Mouse (Mus musculus) hindbrain, embryonic 15.5 days (tissue): ENCODE data around the gene Atf7ip. TPM values are rescaled to one million over a fixed set of nuclear protein-coding genes. Genes with fewer than 3 reads are reported as not detected.

Experiments used
- ATAC-seq: fragments of 200-750 bp; cut with Nextera tagmentation; 2 replicates; pipeline ENCODE4 v1.8.0; 2017; ENCODE audit warnings: low read depth, moderate number of reproducible peaks, moderate TSS enrichment; ENCODE audit not compliant: low FRiP score
- H3K27ac ChIP-seq: fragments of 300-500 bp; sonication (generic); replicated peaks from 2 replicates; pipeline ENCODE4 v1.5.1; 2015; ENCODE audit warnings: mild to moderate bottlenecking, inconsistent platforms
- H3K27me3 ChIP-seq: fragments of 300-500 bp; sonication (generic); 2 replicates; pipeline ENCODE4 v1.6.1; 2015; ENCODE audit warnings: control low read depth, inconsistent platforms
- H3K36me3 ChIP-seq: fragments of 300-500 bp; sonication (generic); 2 replicates; pipeline ENCODE4 v1.6.1; 2015; ENCODE audit warnings: control low read depth, inconsistent platforms
- H3K4me1 ChIP-seq: fragments of 300-500 bp; sonication (generic); replicated peaks from 2 replicates; pipeline ENCODE4 v1.6.1; 2015; ENCODE audit warnings: control low read depth, inconsistent platforms
- H3K4me2 ChIP-seq: fragments of 300-500 bp; sonication (generic); 2 replicates; pipeline ENCODE4 v1.6.1; 2015; ENCODE audit warnings: moderate library complexity, mild to moderate bottlenecking, inconsistent platforms
- H3K4me3 ChIP-seq: fragments of 300-500 bp; sonication (generic); 2 replicates; pipeline ENCODE4 v1.5.1; 2015; ENCODE audit warnings: mild to moderate bottlenecking, inconsistent platforms
- H3K9ac ChIP-seq: fragments of 300-500 bp; sonication (generic); 2 replicates; pipeline ENCODE4 v1.6.1; 2015; ENCODE audit warnings: inconsistent platforms
- H3K9me3 ChIP-seq: fragments of 300-500 bp; sonication (generic); 2 replicates; pipeline ENCODE4 v1.6.1; 2016; ENCODE audit warnings: control low read depth, inconsistent platforms
- WGBS: fragments of 180-500 bp; shearing (Covaris S2); methylation state at CpG from one replicate; pipeline ENCODE4 v1.1.7; 2015; 5-methylcytosine and 5-hydroxymethylcytosine counted together
- polyA plus RNA-seq: library from polyadenylated mRNA; unstranded; fragments of >200 nt; fragmentation: Nextera tagmentation; extraction: Ambion mirVana; gene quantifications from 2 replicates; pipeline ENCODE4 v1.2.1, GENCODE M21; 2015

The Atf7ip gene
- polyA plus RNA-seq, 1 experiment from 2014 or later = 36.1 TPM

DNA sequence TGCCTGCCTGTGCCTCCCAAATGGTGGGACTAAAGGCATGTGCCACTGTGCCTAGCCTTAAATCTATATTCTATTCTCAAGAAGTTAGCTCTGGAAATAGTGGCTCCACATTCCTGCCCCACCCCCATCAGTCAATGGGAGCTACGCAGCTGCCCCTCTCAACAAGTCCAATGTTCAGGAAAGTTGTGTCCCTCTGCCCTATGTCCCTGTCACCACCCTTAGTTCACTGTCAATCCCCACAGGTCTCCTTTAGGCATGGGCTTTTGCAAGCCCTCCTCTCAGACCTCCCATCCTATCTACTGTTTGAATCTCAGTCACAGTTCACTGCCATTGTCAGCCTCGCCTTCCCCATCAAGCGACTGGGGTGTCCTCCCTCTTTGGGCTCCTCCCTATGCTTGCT lies 127.2 kb downstream of the Atf7ip start:
- H3K9me3 ChIP-seq = no peaks in the 10 kb centered on the region
- no peak for ATAC-seq
- H3K9ac ChIP-seq = no peak overlapping the region
- no peaks in the 10 kb centered on the region for H3K36me3 ChIP-seq
- H3K4me3 ChIP-seq = no peak overlapping the region
- 89% methylated on average over 3 of the region's 3 CpGs for WGBS
- H3K27me3 ChIP-seq = no peaks in the 10 kb centered on the region
- no peak overlapping the region for H3K4me2 ChIP-seq
- H3K27ac ChIP-seq = no peak overlapping the region
- H3K4me1 ChIP-seq = no peaks in the 10 kb centered on the region

DNA sequence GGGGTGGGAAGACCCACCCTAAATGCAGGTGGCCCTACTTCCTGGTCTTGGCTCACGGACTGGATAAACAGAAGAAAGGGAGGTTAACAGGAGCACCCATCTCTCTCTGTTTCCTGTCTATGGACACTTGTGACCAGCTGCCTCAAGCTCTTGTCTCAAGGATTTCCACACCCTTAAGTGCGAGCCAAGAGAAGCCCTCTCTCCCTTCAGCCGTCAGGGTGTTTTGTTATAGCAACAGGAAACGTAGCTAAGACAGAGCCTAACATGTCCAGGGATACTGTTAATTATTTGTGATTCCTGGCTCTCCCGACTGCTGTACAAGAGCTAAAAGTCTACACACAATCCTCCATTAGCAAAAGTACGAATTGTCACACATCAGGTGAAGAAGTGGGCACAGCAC lies 127.8 kb downstream of the Atf7ip start:
- no peaks in the 10 kb centered on the region for H3K36me3 ChIP-seq
- no peak for ATAC-seq
- no peak overlapping the region for H3K9ac ChIP-seq
- H3K27me3 ChIP-seq = no peaks in the 10 kb centered on the region
- no peak overlapping the region for H3K4me3 ChIP-seq
- no peak overlapping the region for H3K27ac ChIP-seq
- H3K4me2 ChIP-seq = no peak overlapping the region
- H3K4me1 ChIP-seq = no peaks in the 10 kb centered on the region
- 84% methylated on average over 6 of the region's 6 CpGs for WGBS
- H3K9me3 ChIP-seq = no peaks in the 10 kb centered on the region

DNA sequence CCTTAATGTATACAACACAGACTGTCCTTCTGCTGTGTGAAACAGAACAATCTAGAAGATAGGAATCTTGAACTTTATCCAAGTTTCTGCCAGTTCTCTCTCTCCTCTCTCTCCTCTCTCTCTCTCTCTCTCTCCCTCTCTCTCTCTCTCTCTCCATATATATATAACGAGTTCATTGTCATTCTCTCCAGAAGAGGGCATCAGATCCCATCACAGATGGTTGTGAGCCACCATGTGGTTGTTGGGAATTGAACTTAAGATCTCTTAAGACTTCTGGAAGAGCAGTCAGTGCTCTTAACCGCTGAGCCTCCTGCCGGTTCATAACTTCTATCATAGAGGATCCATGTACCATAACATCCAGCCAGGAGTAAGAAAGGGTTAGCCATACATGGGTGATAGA lies 129.0 kb downstream of the Atf7ip start:
- Histone ChIP-seq H3K27me3 (no peaks in the 10 kb centered on the region), H3K4me1 (no peaks in the 10 kb centered on the region), H3K4me2 (no peak overlapping the region), H3K4me3 (no peak overlapping the region), H3K9me3 (no peaks in the 10 kb centered on the region), H3K9ac (no peak overlapping the region), H3K36me3 (no peaks in the 10 kb centered on the region), H3K27ac (no peak overlapping the region)
- 78% methylated on average over 3 of the region's 3 CpGs for WGBS
- no peak for ATAC-seq

DNA sequence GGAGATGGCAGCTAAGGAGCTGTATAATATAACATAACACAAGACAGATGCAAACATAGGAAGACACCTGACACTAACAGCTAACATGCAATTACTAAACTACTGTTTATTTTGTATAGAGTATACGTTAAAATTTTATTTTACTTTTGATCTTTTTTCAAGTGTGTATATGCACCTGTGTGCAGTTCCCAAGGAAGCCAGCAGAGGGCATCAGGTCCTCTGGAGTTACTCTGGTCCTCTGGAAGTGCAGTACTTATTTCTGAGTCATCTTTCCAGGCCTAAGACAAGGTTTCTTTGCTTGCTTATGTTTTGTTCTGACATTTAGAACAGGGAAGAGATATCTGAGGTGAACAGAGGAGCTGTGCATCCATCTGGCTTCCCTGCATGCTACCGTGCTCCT lies 138.2 kb downstream of the Atf7ip start:
- ATAC-seq = no peak
- Histone ChIP-seq H3K27me3 (no peaks in the 10 kb centered on the region), H3K36me3 (no peaks in the 10 kb centered on the region), H3K9ac (no peak overlapping the region), H3K27ac (no peak overlapping the region), H3K4me2 (no peak overlapping the region), H3K4me1 (no peaks in the 10 kb centered on the region; the same call in 1 of the 2 replicates), H3K4me3 (no peak overlapping the region), H3K9me3 (no peaks in the 10 kb centered on the region)
- 92% methylated on average over 2 of the region's 2 CpGs for WGBS

DNA sequence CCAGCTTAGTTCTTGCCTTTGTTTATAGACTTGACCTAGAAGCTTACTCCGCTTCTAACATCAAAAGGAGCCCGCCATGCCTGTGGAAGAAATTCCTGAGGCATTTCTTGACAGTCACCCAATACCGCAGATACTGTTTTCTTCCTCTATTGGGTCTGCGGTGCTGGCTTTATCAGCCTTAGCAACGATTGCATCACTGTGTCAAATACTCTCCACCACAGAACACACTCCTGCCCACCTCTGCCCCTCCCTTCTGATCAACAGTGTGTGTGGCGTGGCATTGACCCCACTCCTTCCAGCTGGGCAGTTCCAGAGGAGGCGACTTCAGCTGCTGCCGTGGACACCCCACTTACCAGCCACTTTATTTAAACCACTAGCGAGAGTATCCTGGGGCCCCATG lies 139.8 kb downstream of the Atf7ip start:
- Histone ChIP-seq H3K4me3 (no peak overlapping the region), H3K27me3 (no peaks in the 10 kb centered on the region), H3K36me3 (no peaks in the 10 kb centered on the region), H3K9me3 (no peaks in the 10 kb centered on the region), H3K4me2 (no peak overlapping the region), H3K9ac (no peak overlapping the region), H3K4me1 (no peaks in the 10 kb centered on the region; the same call in 1 of the 2 replicates), H3K27ac (no peak overlapping the region)
- WGBS = 53% methylated on average over 9 of the region's 9 CpGs
- no peak for ATAC-seq

DNA sequence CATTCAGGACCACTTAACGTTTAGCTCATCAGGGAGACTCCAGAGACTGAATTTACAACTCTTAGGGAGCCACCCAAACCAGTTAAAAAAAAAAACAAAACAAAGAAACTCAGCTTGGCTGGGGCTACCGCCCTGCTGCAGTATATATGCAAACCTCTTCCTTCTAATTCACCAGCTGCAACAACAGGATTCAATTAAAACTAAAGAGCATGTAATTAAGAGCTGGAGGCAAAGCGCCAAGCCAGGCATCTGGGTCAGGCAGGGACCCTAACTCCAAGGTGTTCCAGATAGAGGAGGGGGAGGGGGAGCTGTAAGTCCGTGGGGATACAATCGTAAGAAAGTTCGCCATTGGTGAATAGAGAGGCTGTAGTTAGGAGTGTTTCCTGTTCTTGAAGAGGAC lies 140.2 kb downstream of the Atf7ip start:
- Histone ChIP-seq H3K4me3 (no peak overlapping the region), H3K9me3 (no peaks in the 10 kb centered on the region), H3K4me2 (no peak overlapping the region), H3K36me3 (no peaks in the 10 kb centered on the region), H3K4me1 (no peaks in the 10 kb centered on the region; the same call in 1 of the 2 replicates), H3K9ac (no peak overlapping the region), H3K27ac (no peak overlapping the region), H3K27me3 (no peaks in the 10 kb centered on the region)
- no peak for ATAC-seq
- 32% methylated on average over 6 of the region's 6 CpGs for WGBS

DNA sequence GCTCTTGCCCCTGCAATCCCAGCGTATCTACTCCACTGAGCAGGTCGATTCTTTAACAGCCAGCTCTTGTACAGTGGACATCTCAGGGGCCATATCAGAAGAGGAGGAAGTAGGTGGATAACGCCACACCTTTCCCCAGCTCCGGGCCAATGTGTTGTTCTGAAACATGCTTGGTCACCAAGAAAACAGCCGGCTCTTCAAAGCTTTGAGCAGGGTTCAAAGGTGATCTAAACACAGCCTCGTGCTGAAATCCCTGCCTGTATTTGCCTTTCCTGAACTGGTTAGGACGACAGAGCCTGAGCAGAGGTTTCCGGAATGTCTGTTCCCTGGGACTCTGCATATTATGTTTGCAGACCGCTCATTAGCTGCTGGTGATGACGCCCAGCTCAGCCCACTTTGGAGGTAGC lies 141.5 kb downstream of the Atf7ip start:
- no peaks in the 10 kb centered on the region for H3K9me3 ChIP-seq
- H3K4me1 ChIP-seq = no peaks in the 10 kb centered on the region; the same call in 1 of the 2 replicates
- ATAC-seq = no peak
- H3K4me2 ChIP-seq = no peak overlapping the region
- H3K27me3 ChIP-seq = no peaks in the 10 kb centered on the region
- no peak overlapping the region for H3K27ac ChIP-seq
- H3K36me3 ChIP-seq = no peaks in the 10 kb centered on the region
- no peak overlapping the region for H3K9ac ChIP-seq
- 84% methylated on average over 10 of the region's 10 CpGs for WGBS
- H3K4me3 ChIP-seq = no peak overlapping the region

DNA sequence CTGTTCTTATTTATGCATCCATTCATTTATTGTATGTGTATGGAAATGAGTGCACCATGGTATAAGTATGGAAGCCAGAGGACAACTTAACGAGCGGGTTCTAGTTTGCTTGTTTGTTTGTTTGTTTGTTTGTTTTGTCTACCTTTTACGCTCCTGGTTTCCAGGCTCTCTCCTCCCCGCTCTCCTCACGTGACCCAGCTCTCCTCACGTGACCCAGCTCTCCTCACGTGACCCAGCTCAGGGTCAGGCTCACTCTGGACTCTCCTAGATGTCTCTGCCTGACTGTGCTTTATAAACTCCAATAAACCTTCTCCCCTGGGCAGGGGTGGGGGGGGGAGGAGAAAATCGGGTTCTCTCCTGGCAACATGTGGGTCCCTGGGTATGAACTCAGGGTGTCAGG lies 144.7 kb downstream of the Atf7ip start:
- Histone ChIP-seq H3K9ac (no peak overlapping the region), H3K36me3 (no peaks in the 10 kb centered on the region), H3K4me3 (no peak overlapping the region), H3K9me3 (no peaks in the 10 kb centered on the region), H3K27me3 (no peaks in the 10 kb centered on the region), H3K27ac (no peak overlapping the region), H3K4me1 (no peaks in the 10 kb centered on the region; the same call in 1 of the 2 replicates), H3K4me2 (no peak overlapping the region)
- ATAC-seq = no peak
- 94% methylated on average over 8 of the region's 8 CpGs for WGBS

DNA sequence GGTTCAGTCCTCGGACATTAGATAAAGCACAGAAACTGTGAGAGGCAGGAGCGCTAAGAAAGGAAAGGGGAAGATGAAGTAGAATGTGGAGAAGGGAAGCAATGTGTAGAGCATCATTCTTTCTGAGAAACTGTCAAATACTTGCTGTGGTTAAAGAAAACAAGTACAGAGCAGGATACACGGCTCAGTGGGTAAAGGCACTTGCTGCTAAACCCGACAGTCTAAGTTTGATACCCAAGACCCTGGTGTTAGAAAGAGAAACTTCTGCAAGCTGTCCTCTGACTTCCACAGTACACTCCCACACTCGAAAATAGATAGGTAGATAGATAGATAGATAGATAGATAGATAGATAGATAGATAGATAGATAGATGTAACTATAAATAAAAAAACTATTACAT lies 147.4 kb downstream of the Atf7ip start:
- no peak overlapping the region for H3K9ac ChIP-seq
- no peaks in the 10 kb centered on the region for H3K9me3 ChIP-seq
- H3K36me3 ChIP-seq = no peaks in the 10 kb centered on the region
- H3K4me2 ChIP-seq = no peak overlapping the region
- H3K27ac ChIP-seq = no peak overlapping the region
- no peaks in the 10 kb centered on the region for H3K27me3 ChIP-seq
- no peaks in the 10 kb centered on the region for H3K4me1 ChIP-seq
- no peak overlapping the region for H3K4me3 ChIP-seq
- WGBS = 73% methylated on average over 5 of the region's 5 CpGs
- ATAC-seq = no peak

DNA sequence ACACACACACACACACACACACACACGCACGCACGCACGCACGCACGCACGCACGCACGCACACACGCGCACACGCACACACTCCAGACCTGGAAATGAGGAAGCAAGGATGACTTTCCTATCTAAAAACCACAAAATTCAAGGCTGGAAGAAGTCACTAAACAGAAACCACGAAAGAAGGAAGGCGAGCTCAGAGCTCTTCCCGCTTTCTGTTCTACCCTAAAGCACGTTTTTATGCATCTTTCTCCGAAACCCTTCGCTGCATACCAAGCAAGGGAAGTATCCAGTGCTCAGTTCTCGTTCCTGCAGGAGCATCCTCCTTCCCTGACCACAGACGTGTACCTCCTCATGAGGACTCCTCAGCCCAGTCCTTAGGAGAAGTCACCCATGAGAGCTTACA lies 148.5 kb downstream of the Atf7ip start:
- 90% methylated on average over 20 of the region's 20 CpGs for WGBS
- Histone ChIP-seq H3K4me3 (no peak overlapping the region), H3K36me3 (no peaks in the 10 kb centered on the region), H3K27ac (no peak overlapping the region), H3K4me2 (no peak overlapping the region), H3K9ac (no peak overlapping the region), H3K9me3 (no peaks in the 10 kb centered on the region), H3K4me1 (no peaks in the 10 kb centered on the region), H3K27me3 (no peaks in the 10 kb centered on the region)
- no peak for ATAC-seq

DNA sequence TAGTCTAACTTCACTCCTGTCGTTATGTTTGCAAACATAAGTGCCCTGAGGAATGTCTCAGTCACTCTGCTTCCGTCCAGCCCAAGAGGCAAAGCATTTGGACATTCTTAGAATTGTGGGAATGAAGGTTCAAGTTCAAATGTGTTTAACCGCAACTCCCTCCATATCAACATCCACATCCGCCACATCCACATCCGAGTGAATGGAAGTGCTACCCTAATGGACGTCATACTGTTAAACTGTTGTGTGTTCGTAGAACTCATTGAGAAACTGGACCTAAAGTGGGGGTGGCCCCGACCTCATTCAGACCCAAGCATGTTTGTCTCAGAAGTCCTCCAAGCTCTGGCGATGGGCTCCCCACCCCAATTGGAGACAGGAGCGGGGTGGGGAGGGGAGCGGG lies 149.8 kb downstream of the Atf7ip start:
- Histone ChIP-seq H3K4me2 (no peak overlapping the region), H3K9me3 (no peaks in the 10 kb centered on the region), H3K27me3 (peaks cover 5% of the 10 kb centered on the region; the same call in 1 of the 2 replicates), H3K4me3 (no peak overlapping the region), H3K27ac (no peak overlapping the region), H3K36me3 (no peaks in the 10 kb centered on the region), H3K4me1 (no peaks in the 10 kb centered on the region), H3K9ac (no peak overlapping the region)
- 72% methylated on average over 11 of the region's 11 CpGs for WGBS
- no peak for ATAC-seq

DNA sequence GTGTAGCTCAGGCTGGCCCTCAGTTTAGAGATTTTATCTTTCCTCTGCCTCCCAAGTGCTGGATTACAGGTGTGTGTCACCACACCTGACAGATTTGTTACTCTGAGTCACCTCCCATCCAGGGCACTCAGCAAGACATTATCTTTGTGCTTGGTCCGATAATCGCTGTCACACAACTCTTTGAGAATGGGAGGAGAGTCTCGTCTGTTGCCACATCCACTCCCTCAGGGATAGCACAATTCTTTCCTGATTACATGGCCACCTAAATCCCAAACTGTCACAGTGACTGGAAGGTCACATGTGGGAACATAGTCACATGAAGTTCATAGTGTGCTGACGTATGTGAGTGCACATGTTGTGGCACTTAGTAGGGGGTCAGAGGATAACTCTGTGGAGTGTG lies 152.3 kb downstream of the Atf7ip start:
- Histone ChIP-seq H3K27ac (no peak overlapping the region), H3K36me3 (no peaks in the 10 kb centered on the region), H3K9ac (no peak overlapping the region), H3K9me3 (no peaks in the 10 kb centered on the region), H3K4me1 (peaks cover 6% of the 10 kb centered on the region; the same call in 1 of the 2 replicates), H3K4me2 (no peak overlapping the region), H3K4me3 (no peak overlapping the region), H3K27me3 (peaks cover 27% of the 10 kb centered on the region)
- ATAC-seq = no peak
- 85% methylated on average over 4 of the region's 4 CpGs for WGBS

DNA sequence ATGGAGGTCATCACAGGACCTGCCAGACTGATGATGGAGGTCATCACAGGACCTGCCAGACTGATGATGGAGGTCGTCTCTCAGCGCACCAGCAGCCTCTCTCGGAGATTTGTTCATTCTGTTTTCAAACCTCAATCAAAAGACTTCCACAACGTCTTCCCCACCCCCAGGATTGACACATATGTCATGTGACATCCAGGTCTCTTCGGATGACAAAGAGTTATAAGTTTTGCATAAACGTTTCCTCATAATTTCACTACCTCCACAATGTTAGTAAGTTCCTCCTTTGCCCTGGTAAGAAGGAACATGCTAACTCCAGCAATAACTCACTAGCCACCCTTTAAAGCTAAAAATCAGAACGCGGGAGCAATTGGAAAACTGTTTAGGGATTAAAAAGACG lies 153.3 kb downstream of the Atf7ip start:
- Histone ChIP-seq H3K4me1 (peaks cover 6% of the 10 kb centered on the region; the same call in 1 of the 2 replicates), H3K27me3 (peaks cover 27% of the 10 kb centered on the region), H3K9ac (no peak overlapping the region), H3K27ac (no peak overlapping the region), H3K9me3 (no peaks in the 10 kb centered on the region), H3K36me3 (no peaks in the 10 kb centered on the region), H3K4me3 (no peak overlapping the region), H3K4me2 (no peak overlapping the region)
- WGBS = 92% methylated on average over 9 of the region's 9 CpGs
- ATAC-seq = no peak
